Mouse (Mus musculus) myocyte (in vitro differentiated cells): ENCODE results near the gene Gm17657.

Source experiments
- E2F4 ChIP-seq: IDR thresholded peaks from one replicate; pipeline ENCODE4 v1.6.1; 2011; ENCODE audit warnings: mild to moderate bottlenecking, control low read depth, moderate library complexity; ENCODE audit not compliant: insufficient read depth
- MAX ChIP-seq: IDR thresholded peaks from one replicate; pipeline ENCODE4 v1.6.1; 2011; ENCODE audit warnings: low read depth, mild to moderate bottlenecking, control low read depth
- POLR2A ChIP-seq: IDR thresholded peaks from one replicate; pipeline ENCODE4 v1.6.1; 2011; ENCODE audit warnings: low read depth, mild to moderate bottlenecking, control low read depth, moderate library complexity; ENCODE audit not compliant: insufficient read length
- REST ChIP-seq: IDR thresholded peaks from one replicate; pipeline ENCODE4 v1.6.1; 2011; ENCODE audit warnings: mild to moderate bottlenecking, control low read depth, moderate library complexity; ENCODE audit not compliant: insufficient read depth, insufficient read length
- TCF12 ChIP-seq: IDR thresholded peaks from one replicate; pipeline ENCODE4 v1.6.1; 2011; ENCODE audit warnings: mild to moderate bottlenecking, control low read depth; ENCODE audit not compliant: poor library complexity, insufficient read depth, severe bottlenecking

DNA sequence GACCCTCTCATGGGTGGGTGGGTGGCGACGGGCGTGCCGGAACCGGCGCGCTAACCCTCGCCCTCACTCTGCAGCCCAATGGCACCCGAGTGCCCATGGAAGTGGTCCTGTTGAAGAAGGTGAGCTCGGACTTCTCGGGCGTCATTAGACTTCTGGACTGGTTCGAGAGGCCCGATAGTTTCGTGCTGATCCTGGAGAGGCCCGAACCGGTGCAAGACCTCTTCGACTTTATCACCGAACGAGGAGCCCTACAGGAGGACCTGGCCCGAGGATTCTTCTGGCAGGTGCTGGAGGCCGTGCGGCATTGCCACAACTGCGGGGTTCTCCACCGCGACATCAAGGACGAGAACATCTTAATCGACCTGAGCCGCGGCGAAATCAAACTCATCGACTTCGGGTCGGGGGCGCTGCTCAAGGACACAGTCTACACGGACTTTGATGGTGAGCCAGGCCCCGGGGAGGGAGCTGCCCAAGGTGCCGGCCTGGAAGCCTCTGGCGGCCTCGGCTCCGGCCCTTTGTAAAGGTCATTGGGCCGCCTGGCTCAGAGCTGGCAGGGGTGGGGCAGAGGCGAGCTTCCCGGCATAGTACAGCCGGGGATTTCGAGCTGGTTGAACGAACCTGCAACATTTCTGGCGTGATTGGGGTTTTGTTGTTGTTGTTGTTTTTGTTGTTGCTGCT is 57.7 kb downstream of the Gm17657 start:
- no peak for TF ChIP-seq MAX
- no peak for TF ChIP-seq E2F4
- no peak for TF ChIP-seq REST
- TF ChIP-seq TCF12: no peak
- no peak for TF ChIP-seq POLR2A
